Mouse (Mus musculus) hindbrain, embryonic 11.5 days (tissue): ENCODE results near the gene Smim9. TPM values are rescaled to one million over a fixed set of nuclear protein-coding genes. Genes with fewer than 3 reads are reported as not detected.
A peak's percentile ranks its signal among the peaks of the same experiment; 100 is the strongest.

Experiments
- ATAC-seq: fragments of 200-750 bp; cut with Nextera tagmentation; 2 replicates; pipeline ENCODE4 v1.8.0; 2017; ENCODE audit warnings: mild to moderate bottlenecking, moderate TSS enrichment, moderate library complexity; ENCODE audit not compliant: low FRiP score
- DNase-seq: peaks from one replicate; pipeline ENCODE4 v3.0.0-alpha.2; 2015; ENCODE audit warnings: low spot score
- H3K27ac ChIP-seq: fragments of 300-500 bp; sonication (generic); 2 replicates; pipeline ENCODE4 v1.5.1; 2014; ENCODE audit warnings: mild to moderate bottlenecking, low read depth, low read length
- H3K27me3 ChIP-seq: fragments of 300-500 bp; sonication (generic); 2 replicates; pipeline ENCODE4 v1.6.1; 2014; ENCODE audit warnings: mild to moderate bottlenecking, low read length, moderate library complexity, mixed read lengths; ENCODE audit not compliant: control insufficient read depth, insufficient read depth
- H3K36me3 ChIP-seq: fragments of 300-500 bp; sonication (generic); 2 replicates; pipeline ENCODE4 v1.6.1; 2014; ENCODE audit warnings: mild to moderate bottlenecking, low read length, moderate library complexity, mixed read lengths; ENCODE audit not compliant: control insufficient read depth, insufficient read depth
- H3K4me1 ChIP-seq: fragments of 300-500 bp; sonication (generic); replicated peaks from 2 replicates; pipeline ENCODE4 v1.6.1; 2014; ENCODE audit warnings: low read length, mixed read lengths; ENCODE audit not compliant: control insufficient read depth, insufficient read depth
- H3K4me2 ChIP-seq: fragments of 300-500 bp; sonication (generic); replicated peaks from 2 replicates; pipeline ENCODE4 v1.6.1; 2014; ENCODE audit warnings: mild to moderate bottlenecking, low read depth, low read length
- H3K4me3 ChIP-seq: fragments of 300-500 bp; sonication (generic); 2 replicates; pipeline ENCODE4 v1.5.1; 2014; ENCODE audit warnings: low read depth, low read length
- H3K9ac ChIP-seq: fragments of 300-500 bp; sonication (generic); 2 replicates; pipeline ENCODE4 v1.6.1; 2014; ENCODE audit warnings: low read depth, low read length
- H3K9me3 ChIP-seq: fragments of 300-500 bp; sonication (generic); 2 replicates; pipeline ENCODE4 v1.6.1; 2016; ENCODE audit warnings: low read length; ENCODE audit not compliant: control insufficient read depth
- WGBS: fragments of 180-500 bp; shearing (Covaris S2); extraction: QIAGEN DNeasy Blood & Tissue Kit; methylation state at CpG from one replicate; pipeline ENCODE4 v1.1.7; 2014; 5-methylcytosine and 5-hydroxymethylcytosine counted together
- polyA plus RNA-seq: library from polyadenylated mRNA; unstranded; fragments of >200 nt; fragmentation: Nextera tagmentation; extraction: Ambion mirVana; gene quantifications from 2 replicates; pipeline ENCODE4 v1.2.1, GENCODE M21; 2014

Gene Smim9
- polyA plus RNA-seq, 1 experiment from 2014 or later: not detected

- Histone ChIP-seq H3K9me3 (no peaks in the 10 kb centered on the region), H3K36me3 (no peaks in the 10 kb centered on the region), H3K4me1 (no peaks in the 10 kb centered on the region), H3K9ac (peak within 1 kb of the TSS; percentile 47), H3K27ac (no peak within 1 kb of the TSS), H3K4me2 (peak within 1 kb of the TSS; percentile 52), H3K27me3 (no peaks in the 10 kb centered on the region), H3K4me3 (peak within 1 kb of the TSS; percentile 36)
- DNase-seq (peak; percentile 82), ATAC-seq (peak; percentile 99)
- 20% methylated on average over 31 of the region's 36 CpGs for WGBS
Observed at GRCm38 (mm10) chrX:75130467-75131160, 33.0 kb downstream of the Smim9 start, which contains the start of gene Mpp1. Gene Mpp1 (minus strand): TSS chrX:75131016.

- H3K27ac ChIP-seq: no peak overlapping the region
- DNase-seq (no peak), ATAC-seq (no peak)
- no peak overlapping the region for H3K4me2 ChIP-seq
- no peaks in the 10 kb centered on the region for H3K4me1 ChIP-seq
- no peaks in the 10 kb centered on the region for H3K36me3 ChIP-seq
- H3K9ac ChIP-seq: no peak overlapping the region
- H3K9me3 ChIP-seq: no peaks in the 10 kb centered on the region
- WGBS: 79% methylated on average over 2 of the region's 2 CpGs
- H3K27me3 ChIP-seq: no peaks in the 10 kb centered on the region
- no peak overlapping the region for H3K4me3 ChIP-seq
Observed at GRCm38 (mm10) chrX:75129474-75129873, 34.1 kb downstream of the Smim9 start.

- no peak overlapping the region for H3K4me2 ChIP-seq
- H3K4me3 ChIP-seq: no peak overlapping the region
- no peaks in the 10 kb centered on the region for H3K9me3 ChIP-seq
- H3K4me1 ChIP-seq: no peaks in the 10 kb centered on the region
- H3K36me3 ChIP-seq: no peaks in the 10 kb centered on the region
- DNase-seq (no peak), ATAC-seq (no peak)
- H3K9ac ChIP-seq: no peak overlapping the region
- no peaks in the 10 kb centered on the region for H3K27me3 ChIP-seq
- H3K27ac ChIP-seq: no peak overlapping the region
Observed at GRCm38 (mm10) chrX:75128333-75128980, 35.1 kb downstream of the Smim9 start.

- H3K4me2 ChIP-seq: no peak overlapping the region
- no peak for ATAC-seq
Observed at GRCm38 (mm10) chrX:75126893-75127292, 36.7 kb downstream of the Smim9 start.

GRCm38 (mm10) chrX:75125606-75126005 is 38.0 kb downstream of the Smim9 start:
- Histone ChIP-seq H3K4me3 (no peak overlapping the region), H3K4me2 (no peak overlapping the region), H3K36me3 (no peaks in the 10 kb centered on the region), H3K27me3 (no peaks in the 10 kb centered on the region), H3K9me3 (no peaks in the 10 kb centered on the region), H3K27ac (no peak overlapping the region), H3K9ac (no peak overlapping the region), H3K4me1 (no peaks in the 10 kb centered on the region)
- DNase-seq (no peak), ATAC-seq (no peak)
- WGBS: 91% methylated on average over 3 of the region's 3 CpGs

More at GRCm38 (mm10) chrX:75126893-75127292, 36.7 kb downstream of the Smim9 start:
- Histone ChIP-seq H3K4me1 (no peaks in the 10 kb centered on the region), H3K9ac (no peak overlapping the region), H3K27me3 (no peaks in the 10 kb centered on the region), H3K36me3 (no peaks in the 10 kb centered on the region), H3K27ac (no peak overlapping the region), H3K9me3 (no peaks in the 10 kb centered on the region), H3K4me3 (no peak overlapping the region)
- DNase-seq: no peak

GRCm38 (mm10) chrX:75115550-75115949 is 48.0 kb downstream of the Smim9 start:
- no peak for ATAC-seq
- H3K4me1 ChIP-seq: no peaks in the 10 kb centered on the region
- no peaks in the 10 kb centered on the region for H3K27me3 ChIP-seq

GRCm38 (mm10) chrX:75102293-75102692 is 61.3 kb downstream of the Smim9 start:
- Histone ChIP-seq H3K4me2 (no peak overlapping the region), H3K4me3 (no peak overlapping the region), H3K36me3 (no peaks in the 10 kb centered on the region), H3K27me3 (no peaks in the 10 kb centered on the region), H3K4me1 (no peaks in the 10 kb centered on the region), H3K9ac (no peak overlapping the region), H3K9me3 (no peaks in the 10 kb centered on the region), H3K27ac (no peak overlapping the region)
- ATAC-seq: no peak
- DNase-seq: no peak
- WGBS: 93% methylated on average over 6 of the region's 6 CpGs

More at GRCm38 (mm10) chrX:75115550-75115949, 48.0 kb downstream of the Smim9 start:
- no peak overlapping the region for H3K27ac ChIP-seq
- no peaks in the 10 kb centered on the region for H3K36me3 ChIP-seq
- no peak overlapping the region for H3K9ac ChIP-seq
- H3K4me3 ChIP-seq: no peak overlapping the region
- DNase-seq: no peak
- no peaks in the 10 kb centered on the region for H3K9me3 ChIP-seq
- no peak overlapping the region for H3K4me2 ChIP-seq

- no peak overlapping the region for H3K9ac ChIP-seq
- H3K9me3 ChIP-seq: no peaks in the 10 kb centered on the region
- 86% methylated on average over 8 of the region's 8 CpGs for WGBS
- DNase-seq (no peak), ATAC-seq (no peak)
- no peak overlapping the region for H3K4me3 ChIP-seq
- H3K4me2 ChIP-seq: no peak overlapping the region
- no peaks in the 10 kb centered on the region for H3K27me3 ChIP-seq
- H3K36me3 ChIP-seq: no peaks in the 10 kb centered on the region
- H3K27ac ChIP-seq: no peak overlapping the region
- H3K4me1 ChIP-seq: no peaks in the 10 kb centered on the region
Observed at GRCm38 (mm10) chrX:75098799-75099198, 64.8 kb downstream of the Smim9 start.
